Mouse (Mus musculus): Measurements from ENCODE around the gene Ror1.

The Ror1 gene

GRCm38 (mm10) chr4:100209106-100209505 lies 113.5 kb downstream of the Ror1 start:
- DNase-seq (ENCODE audit: low spot score in 2 of 2), result no peak

- DNase-seq (ENCODE audit: low spot score in 2 of 2), result no peak
Measured at GRCm38 (mm10) chr4:100211331-100211730, 115.7 kb downstream of the Ror1 start.

- no peak for DNase-seq (ENCODE audit: low spot score in 2 of 2)
Measured at GRCm38 (mm10) chr4:100214324-100215215, 119.0 kb downstream of the Ror1 start.

DNA sequence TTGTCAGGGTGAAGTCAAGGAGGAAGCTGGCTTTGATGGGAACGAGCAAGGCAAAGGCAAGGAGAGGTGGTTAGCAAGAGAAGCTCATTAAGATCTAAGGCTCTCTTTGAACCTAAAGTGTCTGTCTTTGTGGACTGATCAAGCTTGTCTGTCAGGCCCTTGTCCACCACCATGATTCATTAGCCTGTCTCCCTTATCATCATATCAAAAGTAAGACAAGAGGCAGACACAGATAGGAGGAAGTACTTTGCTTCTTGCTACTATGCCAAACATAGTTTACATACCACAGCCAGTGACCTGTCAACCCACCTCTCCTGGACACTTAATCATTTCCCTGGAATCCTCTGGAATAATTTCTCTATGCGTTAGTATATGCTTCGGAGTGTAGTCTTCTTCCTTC lies 121.0 kb downstream of the Ror1 start:
- no peak for DNase-seq (ENCODE audit: low spot score in 2 of 2)

GRCm38 (mm10) chr4:100219026-100219425 lies 123.4 kb downstream of the Ror1 start:
- DNase-seq (ENCODE audit: low spot score in 2 of 2), result no peak

GRCm38 (mm10) chr4:100219599-100219998 lies 124.0 kb downstream of the Ror1 start:
- DNase-seq (ENCODE audit: low spot score in 2 of 2), result no peak

GRCm38 (mm10) chr4:100221978-100222737 lies 126.6 kb downstream of the Ror1 start:
- DNase-seq (ENCODE audit: low spot score in 2 of 2), result no peak

- DNase-seq (ENCODE audit: low spot score in 2 of 2), result no peak
Measured at GRCm38 (mm10) chr4:100223532-100223931, 127.9 kb downstream of the Ror1 start.

- DNase-seq (ENCODE audit: low spot score in 2 of 2), result no peak
Measured at GRCm38 (mm10) chr4:100223965-100224364, 128.4 kb downstream of the Ror1 start.

GRCm38 (mm10) chr4:100226619-100227018 lies 131.0 kb downstream of the Ror1 start:
- DNase-seq (ENCODE audit: low spot score in 2 of 2), result no peak

- no peak for DNase-seq (ENCODE audit: low spot score in 2 of 2)
Measured at GRCm38 (mm10) chr4:100228106-100228505, 132.5 kb downstream of the Ror1 start.

DNA sequence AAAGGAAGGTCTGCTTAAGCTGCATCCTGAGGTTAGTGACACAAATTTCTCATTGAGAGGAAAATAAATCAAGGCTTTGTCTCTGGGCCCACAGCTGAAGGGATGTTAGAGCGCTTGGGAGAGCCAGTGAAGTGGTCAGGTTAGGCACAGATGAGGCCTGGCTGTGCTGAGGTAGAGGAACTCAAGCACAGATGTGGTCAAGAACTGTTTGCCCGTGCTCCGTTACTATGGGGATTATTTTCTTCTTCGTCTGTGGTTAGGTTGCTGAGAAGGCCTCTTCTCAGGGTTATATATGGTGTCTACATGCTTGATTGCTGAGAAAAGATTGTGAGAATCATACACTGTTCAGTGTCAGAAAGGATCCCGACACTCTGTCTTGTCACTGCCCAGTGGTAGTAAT lies 134.7 kb downstream of the Ror1 start:
- no peak for DNase-seq (ENCODE audit: low spot score in 2 of 2)

GRCm38 (mm10) chr4:100230963-100231362 lies 135.4 kb downstream of the Ror1 start:
- no peak for DNase-seq (ENCODE audit: low spot score in 2 of 2)

GRCm38 (mm10) chr4:100231906-100232305 lies 136.3 kb downstream of the Ror1 start:
- DNase-seq (ENCODE audit: low spot score in 2 of 2), result no peak

DNA sequence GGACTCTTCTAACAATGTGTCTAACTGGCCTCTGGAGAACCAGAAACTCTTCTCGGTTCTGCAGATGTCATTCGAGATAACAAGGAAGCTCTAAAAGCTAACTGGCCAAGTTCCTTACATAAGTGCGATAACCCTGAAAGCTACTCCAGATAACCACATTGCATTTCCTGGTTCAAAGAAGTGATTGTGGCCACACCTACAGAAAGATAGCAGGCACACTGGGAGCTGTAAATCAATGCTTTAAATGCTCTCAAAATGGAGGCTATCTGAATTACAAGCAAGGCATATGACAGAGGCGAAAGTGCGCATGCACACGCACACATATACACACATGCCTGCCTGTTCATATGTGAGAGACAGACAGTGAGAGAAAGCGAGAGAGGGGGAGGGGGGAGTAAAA lies 136.9 kb downstream of the Ror1 start:
- DNase-seq (ENCODE audit: low spot score in 2 of 2), result no peak

DNA sequence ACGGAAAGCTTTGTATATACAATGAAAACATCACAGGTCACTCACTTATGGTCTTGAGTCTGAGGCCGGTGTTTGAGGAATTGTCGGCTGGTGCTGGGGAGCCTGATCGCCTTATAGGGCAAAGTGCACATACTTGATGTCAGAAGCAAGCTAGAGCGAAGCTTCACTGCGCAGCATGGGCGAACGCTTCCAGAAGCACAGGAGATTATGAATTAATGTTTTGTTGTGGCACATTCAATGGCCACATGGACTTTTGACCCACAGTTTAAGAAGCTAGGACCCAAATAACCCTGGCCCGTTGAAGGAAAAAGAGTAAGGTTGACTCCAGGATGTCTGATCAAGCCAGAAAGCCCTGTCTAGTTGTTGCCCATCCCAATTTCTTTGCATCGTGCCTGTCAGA lies 138.2 kb downstream of the Ror1 start:
- DNase-seq (ENCODE audit: low spot score in 2 of 2), result no peak

GRCm38 (mm10) chr4:100236339-100236738 lies 140.7 kb downstream of the Ror1 start:
- no peak for DNase-seq (ENCODE audit: low spot score in 2 of 2)

GRCm38 (mm10) chr4:100242061-100242756 lies 146.6 kb downstream of the Ror1 start:
- no peak for DNase-seq (ENCODE audit: low spot score in 2 of 2)

DNA sequence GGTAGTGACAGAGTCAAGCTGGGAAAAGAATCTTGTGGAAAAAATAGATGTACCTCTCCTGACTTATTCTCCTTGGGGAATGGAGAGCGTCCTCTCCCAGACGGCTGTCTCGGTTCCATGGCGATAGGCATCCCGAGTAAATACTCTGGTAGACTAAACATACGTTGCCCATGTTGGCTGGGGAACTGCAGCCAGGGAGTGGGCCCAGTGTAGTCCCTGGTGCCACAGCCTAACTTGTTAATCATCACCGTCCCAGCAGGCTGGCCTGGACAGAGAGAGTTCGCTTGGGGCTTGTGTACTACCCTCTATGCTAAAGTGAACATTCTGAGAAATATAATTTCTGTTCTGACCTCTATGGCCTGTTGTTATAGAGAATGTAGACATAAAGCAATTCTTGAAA lies 148.7 kb downstream of the Ror1 start:
- DNase-seq (ENCODE audit: low spot score in 2 of 2), result no peak

DNA sequence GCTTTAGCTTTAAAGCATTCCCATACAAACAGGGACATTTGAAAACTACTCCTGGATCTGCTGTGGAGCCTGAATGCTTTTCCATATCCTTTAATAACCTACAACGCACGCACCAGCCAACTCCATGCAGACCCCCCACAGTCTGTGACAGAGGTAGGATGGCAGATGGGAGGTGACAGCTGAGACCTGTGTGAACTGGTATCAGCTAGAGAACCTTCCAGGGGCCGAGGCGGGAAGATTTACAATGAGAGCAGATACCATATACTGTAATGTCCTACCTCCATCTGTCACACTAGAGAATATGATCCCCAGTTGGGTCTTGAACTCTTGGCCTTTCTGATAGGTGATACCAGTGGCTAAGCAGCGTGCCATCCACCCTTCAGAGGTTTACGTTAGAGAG lies 149.1 kb downstream of the Ror1 start:
- DNase-seq (ENCODE audit: low spot score in 2 of 2), result no peak

DNA sequence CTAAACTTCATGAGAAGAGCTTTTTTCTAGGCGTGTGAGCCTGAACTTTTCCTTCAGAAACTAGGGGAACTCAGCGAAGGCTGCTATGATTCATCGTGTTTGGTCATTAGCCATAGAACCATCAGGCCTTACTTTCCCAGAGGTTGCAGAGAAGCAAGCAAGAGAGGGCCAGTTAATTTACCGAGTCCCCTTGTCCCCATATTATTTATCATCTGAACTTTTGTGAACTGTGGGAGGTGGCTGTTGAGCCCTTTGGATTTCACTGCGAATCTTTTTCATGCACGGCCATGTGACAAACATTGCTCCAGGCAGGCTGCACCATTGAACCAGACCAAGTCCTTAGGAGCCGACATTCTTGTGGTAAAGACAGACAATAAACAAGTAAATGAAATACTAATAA lies 152.2 kb downstream of the Ror1 start:
- no peak for DNase-seq (ENCODE audit: low spot score in 2 of 2)

GRCm38 (mm10) chr4:100248273-100248672 lies 152.7 kb downstream of the Ror1 start:
- no peak for DNase-seq (ENCODE audit: low spot score in 2 of 2)
